Mouse (Mus musculus) G1E (cell line): ENCODE data around the gene Ppp1r35.

Experiments used
- CTCF ChIP-seq: IDR thresholded peaks from 2 replicates; pipeline ENCODE4 v1.5.1; 2012; ENCODE audit warnings: low read depth, low read length, inconsistent platforms, mixed read lengths
- GATA1 ChIP-seq: IDR thresholded peaks from 2 replicates; pipeline ENCODE4 v1.6.1; 2012; ENCODE audit warnings: borderline replicate concordance, low read length, inconsistent platforms, mixed read lengths
- GATA2 ChIP-seq: IDR thresholded peaks from 2 replicates; pipeline ENCODE4 v1.6.1; 2012; ENCODE audit warnings: low read depth, low read length, inconsistent platforms, borderline replicate concordance
- TAL1 ChIP-seq: conservative IDR thresholded peaks from 2 replicates; pipeline ENCODE4 v1.6.1; 2012; ENCODE audit warnings: low read depth, low read length, inconsistent platforms, mixed read lengths

DNA sequence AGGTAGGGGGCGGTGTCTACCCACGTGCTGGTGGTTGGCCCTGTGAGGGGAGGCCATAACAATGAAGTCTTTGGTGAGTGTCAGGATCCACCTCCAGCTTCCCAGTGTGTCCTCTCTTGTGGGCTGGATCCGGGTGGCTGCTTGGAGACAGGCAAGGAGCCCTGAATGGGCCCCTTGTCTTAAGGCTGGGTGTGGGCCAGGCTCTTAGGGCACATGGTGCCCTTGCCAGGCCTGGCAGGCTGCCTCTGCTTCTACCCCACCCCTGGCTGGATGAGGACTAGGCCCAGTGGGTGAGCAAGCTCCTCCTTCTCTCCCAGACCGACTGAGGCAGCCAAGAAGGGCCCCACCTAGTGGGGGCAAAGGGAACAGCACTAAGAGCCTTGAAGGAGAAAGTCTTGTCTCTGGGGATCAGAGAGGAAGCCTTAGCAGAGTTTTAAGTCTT, 18.7 kb upstream of the Ppp1r35 start:
- TF ChIP-seq CTCF: peak; percentile 64
- TF ChIP-seq TAL1: no peak
- TF ChIP-seq GATA1: no peak
- TF ChIP-seq GATA2: no peak
